Mouse (Mus musculus): ENCODE measurements around the gene Nxt2. TPM values are rescaled to one million over a fixed set of nuclear protein-coding genes. Genes with fewer than 3 reads are reported as not detected.

The Nxt2 gene
- polyA plus RNA-seq (2012; rRNA removed): 4.0 and 4.5 TPM in 2 replicates

DNA sequence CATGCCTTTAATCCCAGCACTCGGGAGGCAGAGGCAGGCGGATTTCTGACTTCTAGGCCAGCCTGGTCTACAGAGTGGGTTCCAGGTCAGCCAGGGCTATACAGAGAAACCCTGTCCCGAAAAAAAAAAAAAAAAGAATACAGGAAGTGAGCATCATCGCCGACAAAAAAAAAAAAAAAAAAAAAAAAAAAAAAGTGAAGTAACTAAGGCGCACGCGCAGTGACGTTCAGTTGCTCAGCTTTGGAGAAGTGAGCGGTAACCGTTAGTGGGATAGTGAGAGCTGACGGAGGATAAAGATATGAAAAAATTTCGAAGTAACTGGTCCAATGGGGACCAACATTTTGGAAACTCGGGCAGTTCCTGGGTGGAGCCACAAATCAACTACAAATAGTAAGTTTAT is at the start of gene Nxt2:
TSS of gene Nxt2 (plus strand) at position 229 of the 400 bp plus-strand sequence.

DNA sequence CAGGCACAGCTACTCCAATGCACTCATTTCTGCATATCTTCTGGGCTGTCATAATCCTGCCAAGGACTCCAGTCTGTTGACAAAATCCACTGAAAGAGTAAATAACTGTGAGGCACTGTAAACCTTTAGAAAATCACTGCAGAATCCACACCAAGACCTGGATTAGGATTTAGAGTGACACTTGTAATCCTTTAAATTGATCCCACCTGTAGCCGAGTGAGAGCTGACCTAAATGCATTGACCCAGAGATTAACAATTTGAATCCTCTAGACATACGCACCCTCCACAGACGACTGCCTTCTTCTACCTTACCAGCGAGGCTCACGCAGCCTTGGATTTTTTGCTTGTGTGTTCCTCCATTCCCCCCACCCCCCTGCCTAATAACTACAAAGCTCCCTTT is 29.7 kb upstream of the Nxt2 start, which contains the start of gene Gucy2f:
TSS of gene Gucy2f (minus strand) at position 101 of the 400 bp plus-strand sequence.

Other genes starting within 250 kb of the Nxt2 start
- not detected in 2 replicates for gene Gucy2f, start 29.8 kb upstream of the Nxt2 start, polyA plus RNA-seq (2012; rRNA removed)
- 0.64 and 0.72 TPM in 2 replicates for gene Kcne1l, start 79.5 kb downstream of the Nxt2 start, polyA plus RNA-seq (2012; rRNA removed)
- gene Acsl4, start 163.8 kb downstream of the Nxt2 start, polyA plus RNA-seq (2012; rRNA removed): 8.8 and 9.9 TPM in 2 replicates

Data from liver, embryonic 18 days (tissue).